Mouse (Mus musculus) frontal cortex, postnatal 25 days (tissue): ENCODE data around the gene Adam23.
"Not testable (repeated sequence)": the region's sequence is repeated elsewhere in the genome, so short reads cannot be mapped to it uniquely, and the experiment has no call there.

Experiments used
- DNase-seq, 2 experiments: peaks; one replicate each; pipeline ENCODE4 v3.0.0; 2022; ENCODE audit warnings: low spot score in 2 of 2

Adam23 gene

GRCm38 (mm10) chr1:63576803-63577202, 131.1 kb downstream of the Adam23 start:
- no peak for DNase-seq

- no peak for DNase-seq
Observed at GRCm38 (mm10) chr1:63579153-63579552, 133.5 kb downstream of the Adam23 start.

DNA sequence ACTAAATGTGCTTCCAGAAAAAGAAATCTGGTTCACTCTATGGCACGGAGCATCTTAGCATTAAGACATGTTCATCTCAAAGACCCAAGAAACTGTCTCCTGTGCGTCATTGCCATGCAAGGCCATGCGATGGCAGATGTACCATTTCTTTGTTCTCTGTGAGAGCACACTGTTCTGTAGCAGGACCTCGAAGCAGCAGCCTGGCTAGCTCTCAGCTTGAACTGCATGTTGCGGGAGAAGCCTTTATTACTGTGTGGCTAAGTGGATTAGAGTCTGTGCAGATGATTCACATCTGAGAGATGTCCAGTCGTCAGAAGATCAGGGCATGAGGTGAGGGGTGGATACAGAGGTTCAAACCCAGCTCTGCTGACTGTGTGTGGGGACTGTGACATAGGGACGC, 141.2 kb downstream of the Adam23 start:
- DNase-seq, result no peak

- no peak for DNase-seq
Observed at GRCm38 (mm10) chr1:63603870-63604500, 158.3 kb downstream of the Adam23 start.

GRCm38 (mm10) chr1:63609613-63610012, 163.9 kb downstream of the Adam23 start:
- DNase-seq, result no peak

GRCm38 (mm10) chr1:63614594-63614993, 168.9 kb downstream of the Adam23 start:
- DNase-seq, result no peak

DNA sequence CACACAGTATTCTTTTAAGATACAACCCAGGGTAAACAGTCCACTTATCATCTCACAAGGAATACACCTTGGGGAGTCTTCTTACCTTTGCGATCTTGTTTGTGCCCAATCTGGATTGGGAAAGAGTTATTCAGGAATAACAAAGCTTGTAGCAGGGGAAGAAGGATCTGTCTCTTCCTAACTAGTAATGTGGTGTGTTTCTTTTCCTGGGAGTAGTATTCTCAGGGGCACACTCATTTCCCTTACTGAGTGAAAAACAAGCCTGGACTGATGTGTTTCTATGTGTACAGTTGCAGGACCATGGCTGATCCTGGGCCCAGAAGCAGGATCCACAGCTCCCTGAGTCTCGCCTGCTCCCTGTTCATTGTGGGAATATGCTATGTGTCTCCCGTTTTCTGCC, 170.0 kb downstream of the Adam23 start, which contains the start of gene Gm39653:
Gm39653 (plus strand) TSS at position 301 of the 400 bp plus-strand sequence.
- no peak for DNase-seq

DNA sequence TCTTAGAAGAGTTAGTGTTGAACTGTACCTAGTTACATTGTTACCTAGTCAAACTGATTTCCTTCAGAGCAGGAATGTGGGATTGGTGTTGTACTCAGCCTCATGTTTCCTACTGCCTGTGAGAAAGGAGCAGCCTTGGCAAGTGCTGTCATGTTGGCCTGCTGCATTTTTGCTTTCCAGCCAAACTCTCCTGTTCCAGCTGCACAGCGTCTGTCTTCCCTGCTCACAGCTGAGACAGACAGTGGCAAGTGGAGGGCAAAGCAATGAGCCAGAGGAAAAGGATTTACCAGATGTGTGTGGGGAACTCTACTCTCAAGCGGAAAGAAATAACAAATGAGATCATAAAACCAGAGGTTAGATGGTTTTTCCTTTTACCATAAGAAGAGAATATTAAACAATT, 182.5 kb downstream of the Adam23 start:
- no peak for DNase-seq

DNA sequence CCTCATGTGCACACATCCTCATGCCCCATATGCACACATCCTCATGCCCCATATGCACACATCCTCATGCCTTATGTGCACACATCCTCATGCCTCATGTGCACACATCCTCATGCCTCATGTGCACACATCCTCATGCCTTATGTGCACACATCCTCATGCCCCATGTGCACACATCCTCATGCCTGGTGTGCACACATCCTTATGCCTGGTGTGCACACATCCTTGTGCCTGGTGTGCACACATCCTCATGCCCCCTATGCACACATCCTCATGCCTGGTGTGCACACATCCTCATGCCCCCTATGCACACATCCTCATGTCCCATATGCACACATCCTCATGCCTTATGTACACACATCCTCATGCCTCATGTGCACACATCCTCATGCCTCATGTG, 184.7 kb downstream of the Adam23 start:
- DNase-seq, result not testable (repeated sequence)

GRCm38 (mm10) chr1:63639921-63640320, 194.2 kb downstream of the Adam23 start:
- DNase-seq, result no peak
